Mouse (Mus musculus) heart, postnatal 0 days (tissue): ENCODE measurements around the gene Gm49325. TPM values are rescaled to one million over a fixed set of nuclear protein-coding genes. Genes with fewer than 3 reads are reported as not detected.

Source experiments
- ATAC-seq: fragments of 200-750 bp; cut with Nextera tagmentation; 2 replicates; pipeline ENCODE4 v1.8.0; 2017; ENCODE audit warnings: low read depth, moderate number of reproducible peaks, moderate library complexity; ENCODE audit not compliant: insufficient read depth
- DNase-seq: peaks from one replicate; pipeline ENCODE4 v3.0.0-alpha.2; 2016; ENCODE audit warnings: low spot score
- H3K27ac ChIP-seq: fragments of 300-500 bp; sonication (generic); 2 replicates; pipeline ENCODE4 v1.5.1; 2014; ENCODE audit warnings: low read depth, mild to moderate bottlenecking
- H3K27me3 ChIP-seq: fragments of 300-500 bp; sonication (generic); 2 replicates; pipeline ENCODE4 v1.6.1; 2014; ENCODE audit warnings: low read length, mixed read lengths; ENCODE audit not compliant: control insufficient read depth, insufficient read depth
- H3K36me3 ChIP-seq: fragments of 300-500 bp; sonication (generic); replicated peaks from 2 replicates; pipeline ENCODE4 v1.6.1; 2014; ENCODE audit warnings: low read length, mixed read lengths; ENCODE audit not compliant: control insufficient read depth, insufficient read depth
- H3K4me1 ChIP-seq: fragments of 300-500 bp; sonication (generic); 2 replicates; pipeline ENCODE4 v1.6.1; 2014; ENCODE audit warnings: antibody characterized with exemption; ENCODE audit not compliant: control insufficient read depth, insufficient read depth
- H3K4me2 ChIP-seq: fragments of 300-500 bp; sonication (generic); 2 replicates; pipeline ENCODE4 v1.6.1; 2014; ENCODE audit warnings: low read depth, mild to moderate bottlenecking, low read length, moderate library complexity
- H3K4me3 ChIP-seq: fragments of 300-500 bp; sonication (generic); 2 replicates; pipeline ENCODE4 v1.5.1; 2014; ENCODE audit warnings: low read depth, low read length
- H3K9ac ChIP-seq: fragments of 300-500 bp; sonication (generic); replicated peaks from 2 replicates; pipeline ENCODE4 v1.6.1; 2014; ENCODE audit warnings: low read depth, low read length, mixed read lengths
- H3K9me3 ChIP-seq: fragments of 300-500 bp; sonication (generic); replicated peaks from 2 replicates; pipeline ENCODE4 v1.6.1; 2016; ENCODE audit warnings: low read length; ENCODE audit not compliant: control insufficient read depth
- CTCF ChIP-seq: IDR thresholded peaks from 2 replicates; pipeline ENCODE4 v1.5.1; 2016; ENCODE audit warnings: antibody characterized with exemption, control low read depth, low read depth
- EP300 ChIP-seq: IDR thresholded peaks from 2 replicates; pipeline ENCODE4 v1.6.1; 2016; ENCODE audit warnings: antibody characterized with exemption, low read depth
- WGBS: fragments of 180-500 bp; shearing (Covaris S2); extraction: QIAGEN DNeasy Blood & Tissue Kit; methylation state at CpG from one replicate; pipeline ENCODE4 v1.1.7; 2014; 5-methylcytosine and 5-hydroxymethylcytosine counted together
- polyA plus RNA-seq: library from polyadenylated mRNA; unstranded; fragments of >200 nt; fragmentation: Nextera tagmentation; extraction: Ambion mirVana; gene quantifications from 2 replicates; pipeline ENCODE4 v1.2.1, GENCODE M21; 2015
- total RNA-seq: library from RNA; depleted of rRNA; stranded (reverse); fragments of >200 nt; gene quantifications from 2 replicates; pipeline ENCODE4 v1.2.3, GENCODE M21; 2014; ENCODE audit warnings: low replicate concordance

Gene Gm49325
- total and polyA plus RNA-seq, 2 experiments from 2014 or later, result 13.7 TPM; not detected in 1

GRCm38 (mm10) chr10:77622055-77622988 lies 16.3 kb downstream of the Gm49325 start, which contains the start of gene Ube2g2:
Gene Ube2g2 (plus strand): TSS chr10:77622275.
- H3K9me3 ChIP-seq, result no peaks in the 10 kb centered on the region
- under 1% methylated on average over 93 of the region's 96 CpGs for WGBS

GRCm38 (mm10) chr10:77623069-77623492 lies 17.1 kb downstream of the Gm49325 start:
- Histone ChIP-seq H3K9me3 (no peaks in the 10 kb centered on the region), H3K9ac (peak overlapping the region; percentile 97), H3K4me1 (peaks cover 32% of the 10 kb centered on the region), H3K4me2 (peak overlapping the region; percentile 77), H3K27ac (peak overlapping the region; percentile 94), H3K36me3 (peaks cover 8% of the 10 kb centered on the region), H3K27me3 (no peaks in the 10 kb centered on the region), H3K4me3 (peak overlapping the region; percentile 93)
- 9% methylated on average over 8 of the region's 8 CpGs for WGBS
- DNase-seq, result peak; percentile 60
- peak; percentile 31 for ATAC-seq
- TF ChIP-seq EP300 (no peak), CTCF (no peak)

More at GRCm38 (mm10) chr10:77622055-77622988, 16.3 kb downstream of the Gm49325 start, which contains the start of gene Ube2g2:
- Histone ChIP-seq H3K9ac (peak within 1 kb of the TSS; percentile 97), H3K4me2 (peak within 1 kb of the TSS; percentile 77), H3K36me3 (peaks cover 14% of the 10 kb centered on the region), H3K27ac (peak within 1 kb of the TSS; percentile 94), H3K27me3 (no peaks in the 10 kb centered on the region), H3K4me3 (peak within 1 kb of the TSS; percentile 93), H3K4me1 (peaks cover 32% of the 10 kb centered on the region)
- DNase-seq, result peak; percentile 88
- peak; percentile 87 for ATAC-seq
- TF ChIP-seq CTCF (no peak), EP300 (peak; percentile 50; the same call in 1 of the 2 replicates)

- TF ChIP-seq EP300, result no peak
- no peak for TF ChIP-seq CTCF
- 68% methylated on average over 10 of the region's 10 CpGs for WGBS
- ATAC-seq (no peak), DNase-seq (no peak)
- H3K9me3 ChIP-seq, result no peaks in the 10 kb centered on the region
- H3K4me3 ChIP-seq, result peak overlapping the region; percentile 93; the same call in 1 of the 2 replicates
- H3K4me2 ChIP-seq, result peak overlapping the region; percentile 77
- 0 out of 2 replicates have a peak overlapping the region, but pooled peaks have one; percentile 97 for H3K9ac ChIP-seq
- peaks cover 3% of the 10 kb centered on the region; the same call in 1 of the 2 replicates for H3K36me3 ChIP-seq
- no peaks in the 10 kb centered on the region for H3K27me3 ChIP-seq
- H3K4me1 ChIP-seq, result peaks cover 32% of the 10 kb centered on the region
- peak overlapping the region; percentile 94 for H3K27ac ChIP-seq
Observed at GRCm38 (mm10) chr10:77623639-77624400, 17.8 kb downstream of the Gm49325 start.

GRCm38 (mm10) chr10:77624570-77624995 lies 18.6 kb downstream of the Gm49325 start:
- no peak overlapping the region; the same call in 1 of the 2 replicates for H3K4me3 ChIP-seq
- H3K27me3 ChIP-seq, result no peaks in the 10 kb centered on the region
- ATAC-seq, result peak; percentile 40
- H3K9me3 ChIP-seq, result no peaks in the 10 kb centered on the region
- no peak for TF ChIP-seq EP300
- no peak for TF ChIP-seq CTCF
- no peak overlapping the region for H3K9ac ChIP-seq
- peaks cover 32% of the 10 kb centered on the region for H3K4me1 ChIP-seq
- no peaks in the 10 kb centered on the region; the same call in 1 of the 2 replicates for H3K36me3 ChIP-seq
- H3K4me2 ChIP-seq, result peak overlapping the region; percentile 20
- 28% methylated on average over 7 of the region's 7 CpGs for WGBS
- peak overlapping the region; percentile 94 for H3K27ac ChIP-seq
- peak; percentile 80 for DNase-seq

- 68% methylated on average over 7 of the region's 7 CpGs for WGBS
- H3K4me3 ChIP-seq, result no peak overlapping the region
- DNase-seq, result no peak
- H3K4me2 ChIP-seq, result no peak overlapping the region
- H3K36me3 ChIP-seq, result peaks cover 7% of the 10 kb centered on the region
- H3K27me3 ChIP-seq, result no peaks in the 10 kb centered on the region
- H3K9ac ChIP-seq, result no peak overlapping the region
- no peak for TF ChIP-seq CTCF
- no peak for TF ChIP-seq EP300
- no peak for ATAC-seq
- H3K27ac ChIP-seq, result no peak overlapping the region; the same call in 1 of the 2 replicates
- H3K4me1 ChIP-seq, result peaks cover 32% of the 10 kb centered on the region
- H3K9me3 ChIP-seq, result no peaks in the 10 kb centered on the region
Observed at GRCm38 (mm10) chr10:77626036-77626435, 20.0 kb downstream of the Gm49325 start.
